Mouse (Mus musculus) heart, embryonic 11.5 days (tissue): ENCODE data around the gene Gm20431. TPM values are rescaled to one million over a fixed set of nuclear protein-coding genes. Genes with fewer than 3 reads are reported as not detected.

Source experiments
- ATAC-seq: fragments of 200-750 bp; cut with Nextera tagmentation; replicated peaks from 2 replicates; pipeline ENCODE4 v1.8.0; 2017; ENCODE audit warnings: moderate library complexity; ENCODE audit not compliant: insufficient number of reproducible peaks, low FRiP score, low TSS enrichment
- H3K27ac ChIP-seq: fragments of 300-500 bp; sonication (generic); 2 replicates; pipeline ENCODE4 v1.5.1; 2014; ENCODE audit warnings: mild to moderate bottlenecking, low read depth, low read length
- H3K27me3 ChIP-seq: fragments of 300-500 bp; sonication (generic); 2 replicates; pipeline ENCODE4 v1.6.1; 2014; ENCODE audit warnings: mild to moderate bottlenecking, low read length, mixed read lengths; ENCODE audit not compliant: control insufficient read depth, insufficient read depth
- H3K36me3 ChIP-seq: fragments of 300-500 bp; sonication (generic); 2 replicates; pipeline ENCODE4 v1.6.1; 2014; ENCODE audit warnings: mild to moderate bottlenecking, low read length, moderate library complexity, mixed read lengths; ENCODE audit not compliant: control insufficient read depth, insufficient read depth
- H3K4me1 ChIP-seq: fragments of 300-500 bp; sonication (generic); 2 replicates; pipeline ENCODE4 v1.6.1; 2014; ENCODE audit warnings: low read length; ENCODE audit not compliant: control insufficient read depth, insufficient read depth
- H3K4me2 ChIP-seq: fragments of 300-500 bp; sonication (generic); 2 replicates; pipeline ENCODE4 v1.6.1; 2014; ENCODE audit warnings: mild to moderate bottlenecking, moderate library complexity
- H3K4me3 ChIP-seq: fragments of 300-500 bp; sonication (generic); 2 replicates; pipeline ENCODE4 v1.5.1; 2014; ENCODE audit warnings: low read depth, low read length
- H3K9ac ChIP-seq: fragments of 300-500 bp; sonication (generic); 2 replicates; pipeline ENCODE4 v1.6.1; 2014; ENCODE audit warnings: mild to moderate bottlenecking, low read depth, low read length, moderate library complexity
- H3K9me3 ChIP-seq: fragments of 300-500 bp; sonication (generic); replicated peaks from 2 replicates; pipeline ENCODE4 v1.6.1; 2016; ENCODE audit warnings: low read length; ENCODE audit not compliant: control insufficient read depth
- WGBS: fragments of 180-500 bp; shearing (Covaris S2); extraction: QIAGEN DNeasy Blood & Tissue Kit; methylation state at CpG from one replicate; pipeline ENCODE4 v1.1.7; 2014; ENCODE audit not compliant: insufficient replicate concordance; 5-methylcytosine and 5-hydroxymethylcytosine counted together
- polyA plus RNA-seq: library from polyadenylated mRNA; unstranded; fragments of >200 nt; fragmentation: Nextera tagmentation; extraction: Ambion mirVana; gene quantifications from 2 replicates; pipeline ENCODE4 v1.2.1, GENCODE M21; 2014

Gene Gm20431
- polyA plus RNA-seq, 1 experiment from 2014 or later, result 5.2 TPM

- ATAC-seq, result peak; percentile 69
- H3K9ac ChIP-seq, result peak overlapping the region; percentile 97; the same call in 1 of the 2 replicates
Observed at GRCm38 (mm10) chr2:167628872-167629271, 32.4 kb downstream of the Gm20431 start.

GRCm38 (mm10) chr2:167627019-167627418 lies 34.3 kb downstream of the Gm20431 start:
- H3K4me2 ChIP-seq, result peak overlapping the region; percentile 7; the same call in 1 of the 2 replicates
- H3K36me3 ChIP-seq, result no peaks in the 10 kb centered on the region
- H3K9me3 ChIP-seq, result no peaks in the 10 kb centered on the region
- no peak overlapping the region for H3K27ac ChIP-seq
- H3K4me1 ChIP-seq, result peaks cover 59% of the 10 kb centered on the region
- H3K9ac ChIP-seq, result no peak overlapping the region
- ATAC-seq, result no peak
- H3K27me3 ChIP-seq, result no peaks in the 10 kb centered on the region
- H3K4me3 ChIP-seq, result no peak overlapping the region
- 86% methylated on average over 7 of the region's 7 CpGs for WGBS

More at GRCm38 (mm10) chr2:167628872-167629271, 32.4 kb downstream of the Gm20431 start:
- WGBS, result 28% methylated on average over 4 of the region's 4 CpGs
- Histone ChIP-seq H3K4me2 (peak overlapping the region; percentile 76), H3K27me3 (no peaks in the 10 kb centered on the region), H3K36me3 (no peaks in the 10 kb centered on the region), H3K4me3 (no peak overlapping the region), H3K4me1 (peaks cover 62% of the 10 kb centered on the region), H3K9me3 (no peaks in the 10 kb centered on the region), H3K27ac (peak overlapping the region; percentile 80)

GRCm38 (mm10) chr2:167625670-167626069 lies 35.6 kb downstream of the Gm20431 start:
- no peak overlapping the region for H3K4me3 ChIP-seq
- H3K4me2 ChIP-seq, result no peak overlapping the region
- no peak overlapping the region for H3K9ac ChIP-seq
- H3K4me1 ChIP-seq, result peaks cover 67% of the 10 kb centered on the region
- no peaks in the 10 kb centered on the region for H3K9me3 ChIP-seq
- H3K36me3 ChIP-seq, result no peaks in the 10 kb centered on the region
- H3K27me3 ChIP-seq, result no peaks in the 10 kb centered on the region
- no peak overlapping the region for H3K27ac ChIP-seq
- no peak for ATAC-seq
- WGBS, result 43% methylated on average over 2 of the region's 2 CpGs

GRCm38 (mm10) chr2:167624368-167625075 lies 36.8 kb downstream of the Gm20431 start:
- 93% methylated on average over 6 of the region's 6 CpGs for WGBS
- H3K4me2 ChIP-seq, result no peak overlapping the region
- no peaks in the 10 kb centered on the region for H3K9me3 ChIP-seq
- no peaks in the 10 kb centered on the region for H3K36me3 ChIP-seq
- H3K9ac ChIP-seq, result no peak overlapping the region
- ATAC-seq, result no peak
- no peak overlapping the region for H3K4me3 ChIP-seq
- H3K27me3 ChIP-seq, result no peaks in the 10 kb centered on the region
- H3K27ac ChIP-seq, result no peak overlapping the region
- H3K4me1 ChIP-seq, result peaks cover 56% of the 10 kb centered on the region

GRCm38 (mm10) chr2:167622965-167623364 lies 38.3 kb downstream of the Gm20431 start:
- no peaks in the 10 kb centered on the region for H3K9me3 ChIP-seq
- ATAC-seq, result no peak
- H3K9ac ChIP-seq, result peak overlapping the region; percentile 13; the same call in 1 of the 2 replicates
- no peaks in the 10 kb centered on the region for H3K27me3 ChIP-seq
- no peaks in the 10 kb centered on the region for H3K36me3 ChIP-seq
- H3K4me1 ChIP-seq, result peaks cover 47% of the 10 kb centered on the region
- H3K4me2 ChIP-seq, result no peak overlapping the region
- 54% methylated on average over 5 of the region's 5 CpGs for WGBS
- H3K4me3 ChIP-seq, result no peak overlapping the region
- H3K27ac ChIP-seq, result no peak overlapping the region

GRCm38 (mm10) chr2:167622352-167622751 lies 38.9 kb downstream of the Gm20431 start:
- ATAC-seq, result no peak
- peak overlapping the region; percentile 8; the same call in 1 of the 2 replicates for H3K9ac ChIP-seq
- peaks cover 1% of the 10 kb centered on the region; the same call in 1 of the 2 replicates for H3K36me3 ChIP-seq
- H3K27ac ChIP-seq, result 0 out of 2 replicates have a peak overlapping the region, but pooled peaks have one; percentile 10
- no peaks in the 10 kb centered on the region for H3K27me3 ChIP-seq
- no peak overlapping the region for H3K4me3 ChIP-seq
- 76% methylated on average over 13 of the region's 13 CpGs for WGBS
- H3K4me1 ChIP-seq, result peaks cover 45% of the 10 kb centered on the region
- H3K4me2 ChIP-seq, result no peak overlapping the region
- H3K9me3 ChIP-seq, result no peaks in the 10 kb centered on the region

GRCm38 (mm10) chr2:167621255-167622087 lies 39.8 kb downstream of the Gm20431 start:
- Histone ChIP-seq H3K36me3 (peaks cover 10% of the 10 kb centered on the region), H3K27me3 (no peaks in the 10 kb centered on the region), H3K27ac (no peak overlapping the region; the same call in 1 of the 2 replicates), H3K9ac (no peak overlapping the region), H3K4me3 (no peak overlapping the region), H3K4me2 (no peak overlapping the region), H3K4me1 (peaks cover 41% of the 10 kb centered on the region), H3K9me3 (no peaks in the 10 kb centered on the region)
- 74% methylated on average over 9 of the region's 9 CpGs for WGBS
- no peak for ATAC-seq

- 56% methylated on average over 4 of the region's 4 CpGs for WGBS
- no peak for ATAC-seq
Observed at GRCm38 (mm10) chr2:167617472-167617871, 43.8 kb downstream of the Gm20431 start.

More at GRCm38 (mm10) chr2:167617472-167617871, 43.8 kb downstream of the Gm20431 start:
- no peak overlapping the region for H3K27ac ChIP-seq
- peaks cover 36% of the 10 kb centered on the region for H3K36me3 ChIP-seq
- H3K4me1 ChIP-seq, result peaks cover 22% of the 10 kb centered on the region
- no peak overlapping the region for H3K4me2 ChIP-seq
- H3K9me3 ChIP-seq, result no peaks in the 10 kb centered on the region
- H3K27me3 ChIP-seq, result no peaks in the 10 kb centered on the region
- no peak overlapping the region; the same call in 1 of the 2 replicates for H3K9ac ChIP-seq
- no peak overlapping the region for H3K4me3 ChIP-seq
